Comparison of ENCODE assay signal across 9 mouse cellular contexts in the genomic region with DNA sequence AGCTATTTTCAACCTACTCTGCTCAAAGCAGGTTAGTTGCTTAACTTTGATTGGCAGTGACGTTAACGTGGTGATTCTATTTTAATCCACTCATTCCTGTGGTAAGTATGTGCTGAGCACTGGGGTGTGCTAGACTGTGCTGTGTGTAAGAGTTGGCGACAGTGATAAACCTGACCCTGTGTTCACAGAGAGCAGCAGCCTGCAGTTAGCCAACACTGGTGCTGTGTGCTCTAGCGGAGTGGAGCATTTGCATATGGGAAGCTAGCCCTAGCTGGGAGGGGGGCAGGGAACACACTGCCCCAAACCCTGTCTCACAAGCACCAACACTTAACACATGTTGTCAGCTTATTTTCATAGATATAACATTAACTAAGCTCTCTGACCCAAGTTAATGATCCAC. TPM values are rescaled to one million over a fixed set of nuclear protein-coding genes. Genes with fewer than 3 reads are reported as not detected.
DNase-seq lines count a peak whose midpoint lies in the region; ATAC-seq lines count a peak whose summit lies in the region.
"Had no signal": no experiment of that assay in that cellular context is flagged by ENCODE, and none has a peak within 500 bp of the region (broad histone marks: within the 10 kb centered on the region; RNA-seq: fewer than 3 reads in every experiment).

No protein-coding gene starts in this region.

- WGBS in embryonic facial prominence, embryonic 12.5 days = 43% methylated on average over 4 of the region's 4 CpGs
- 43% methylated on average over 4 of the region's 4 CpGs for WGBS in kidney, embryonic 15.5 days

- no peaks in the 10 kb centered on the region for H3K9me3 ChIP-seq in embryonic facial prominence, embryonic 12.5 days
- H3K9me3 ChIP-seq in kidney, embryonic 15.5 days (replicated peaks) = no peaks in the 10 kb centered on the region

- H3K36me3 ChIP-seq in embryonic facial prominence, embryonic 12.5 days = no peaks in the 10 kb centered on the region
- H3K36me3 ChIP-seq in kidney, embryonic 15.5 days = no peaks in the 10 kb centered on the region

- no peak overlapping the region for H3K4me3 ChIP-seq in embryonic facial prominence, embryonic 12.5 days
- H3K4me3 ChIP-seq in kidney, embryonic 15.5 days (replicated peaks) = no peak overlapping the region

- 0 out of 2 replicates have a peak, but pooled peaks have one; percentile 50 for ATAC-seq in embryonic facial prominence, embryonic 12.5 days (ENCODE audit: insufficient number of reproducible peaks, insufficient read depth, low FRiP score, low TSS enrichment)
- ATAC-seq in kidney, embryonic 15.5 days (replicated peaks; ENCODE audit: low FRiP score) = peak; percentile 95

- H3K4me1 ChIP-seq in embryonic facial prominence, embryonic 12.5 days = 0 out of 2 replicates have a peak, but pooled peaks cover 3% of the 10 kb centered on the region
- H3K4me1 ChIP-seq in kidney, embryonic 15.5 days = peaks cover 10% of the 10 kb centered on the region

- H3K27me3 ChIP-seq in embryonic facial prominence, embryonic 12.5 days = no peaks in the 10 kb centered on the region
- H3K27me3 ChIP-seq in kidney, embryonic 15.5 days = no peaks in the 10 kb centered on the region

- H3K9ac ChIP-seq in embryonic facial prominence, embryonic 12.5 days = no peak overlapping the region
- no peak overlapping the region for H3K9ac ChIP-seq in kidney, embryonic 15.5 days
- H3K9ac ChIP-seq: lung, embryonic 14.5 days had no signal

- no peak overlapping the region for H3K4me2 ChIP-seq in embryonic facial prominence, embryonic 12.5 days (replicated peaks)
- no peak overlapping the region for H3K4me2 ChIP-seq in kidney, embryonic 15.5 days
- H3K4me2 ChIP-seq: lung, embryonic 14.5 days had no signal

- no peak overlapping the region for H3K27ac ChIP-seq in embryonic facial prominence, embryonic 12.5 days
- peak overlapping the region; percentile 57; the same call in 1 of the 2 replicates for H3K27ac ChIP-seq in kidney, embryonic 15.5 days

- DNase-seq in lung, postnatal 10 days = peak; percentile 6
- DNase-seq in lung, adult 18-20 months = no peak
- DNase-seq in retina, embryonic 14.5 days (ENCODE audit: low spot score) = peak; percentile 40
- DNase-seq in urinary bladder, postnatal 4 days (ENCODE audit: low spot score in 2 of 2) = no peak
- DNase-seq in thymus, postnatal 25 days = no peak
- DNase-seq: adrenal gland, adult 2 months; lung, embryonic 14.5 days had no signal

RNA-seq across cellular contexts. Expression of a gene that starts 11.7 kb away (rescaled TPM):
- 5.7 and 6.1 TPM in 2 replicates for polyA plus RNA-seq in embryonic facial prominence, embryonic 12.5 days (2016; fragmentation: Nextera tagmentation; extraction: Ambion mirVana)
- 5.6 and 6.4 TPM in 2 replicates for polyA plus RNA-seq in kidney, embryonic 15.5 days (2015; fragmentation: Nextera tagmentation; extraction: Ambion mirVana)

Comparison
In these comparisons a context has a peak if more than half of its experiments do, and no peak if none do; other contexts are left out.
1. DNase-seq: peak in lung, postnatal 10 days (single experiment) and retina, embryonic 14.5 days (single experiment); none in lung, adult 18-20 months (0 of 2), urinary bladder, postnatal 4 days (0 of 2) and thymus, postnatal 25 days (single experiment).